Mouse (Mus musculus) CD4-positive, CD25-positive, alpha-beta regulatory T cell, adult 2 months (primary cell): Measurements from ENCODE around the gene Rtp2.

Experiments
- DNase-seq: peaks from one replicate; pipeline ENCODE4 v3.0.0-alpha.2; 2012; ENCODE audit warnings: low read depth, low spot score

Gene Rtp2

DNA sequence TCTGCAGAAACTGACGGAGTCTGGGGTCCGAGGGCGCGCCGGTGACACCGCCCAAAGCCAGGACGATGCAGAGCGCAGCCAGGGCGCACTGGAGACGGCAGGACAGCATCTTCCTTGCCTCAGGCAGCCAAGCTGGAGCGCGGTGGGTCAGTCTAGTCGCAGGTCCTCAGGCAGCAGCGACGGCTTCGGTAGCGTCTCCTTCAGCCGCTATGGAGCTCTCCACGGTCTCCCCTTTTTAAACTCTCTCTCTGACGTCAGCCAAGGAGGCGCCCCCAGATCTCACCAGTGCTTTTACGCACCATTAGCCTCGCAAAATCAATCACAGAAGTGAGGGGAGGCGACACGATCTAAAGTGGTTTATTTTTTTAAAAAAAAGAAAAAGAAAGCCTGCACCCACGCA is 41.6 kb downstream of the Rtp2 start, which contains the start of gene Sst:
Gene Sst, minus strand, starts transcription at position 323 of the 400 bp plus-strand sequence.
- no peak for DNase-seq

DNA sequence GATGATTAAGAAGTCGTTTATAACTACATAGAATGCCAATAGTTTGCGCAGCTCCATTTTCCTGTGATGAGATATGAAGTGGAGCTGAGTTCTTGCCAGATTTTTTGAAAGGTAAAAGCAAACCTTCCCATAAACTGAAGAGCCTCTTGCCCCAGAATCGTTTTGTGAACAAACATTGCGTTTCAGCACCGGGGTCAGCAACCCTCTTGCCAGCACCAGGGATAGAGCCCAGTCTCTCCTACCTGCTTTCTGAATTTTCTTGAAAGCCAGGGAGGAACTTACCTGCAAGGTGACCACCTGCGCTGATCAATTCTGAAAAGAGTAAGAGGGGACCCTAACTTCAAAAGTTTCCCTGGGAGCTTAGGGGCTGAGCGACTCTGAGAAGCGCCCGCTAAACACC is 42.0 kb downstream of the Rtp2 start:
- DNase-seq = no peak

DNA sequence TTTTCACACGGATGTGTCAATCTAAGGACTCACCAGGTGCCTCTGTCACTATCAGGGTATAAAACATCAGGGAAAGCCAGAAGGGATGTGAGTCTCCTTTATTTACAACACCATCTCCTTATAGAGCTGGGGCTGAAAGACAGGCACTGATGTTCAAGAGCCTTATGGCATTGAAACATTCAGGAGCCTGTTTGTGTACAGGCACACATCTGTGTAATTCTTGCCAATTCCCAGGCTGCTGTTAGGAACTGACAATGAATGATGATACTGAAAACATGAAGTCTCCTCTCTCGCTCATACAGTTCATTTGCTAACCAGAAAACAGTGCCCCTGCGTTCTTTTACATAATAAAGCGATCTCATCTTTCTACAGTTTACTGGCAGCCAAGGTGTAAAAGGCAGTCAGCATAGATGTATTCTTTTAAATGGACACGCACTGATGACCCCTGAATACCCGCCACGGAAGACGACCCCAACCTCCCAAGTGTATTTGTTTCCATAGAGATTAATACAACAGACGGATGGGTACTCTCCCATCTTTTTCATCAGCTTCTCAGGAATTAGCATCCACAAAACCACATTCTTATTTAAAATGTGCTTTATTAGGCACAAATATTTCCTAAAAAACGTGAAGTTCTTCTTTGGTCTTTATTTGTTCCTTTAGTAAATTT is 44.1 kb downstream of the Rtp2 start:
- DNase-seq = no peak

- no peak for DNase-seq
Measured at GRCm38 (mm10) chr16:23885098-23885497, 47.1 kb downstream of the Rtp2 start.
